Mouse (Mus musculus) lung, postnatal 36 days (tissue): ENCODE measurements around the gene Bach2.

Source experiments
- DNase-seq: peaks from one replicate; pipeline ENCODE4 v3.0.0; 2022; ENCODE audit warnings: mixed read lengths

Gene Bach2

GRCm38 (mm10) chr4:32238366-32238854 lies at the start of gene Bach2:
Gene Bach2, plus strand, starts transcription at chr4:32238804.
- peak; percentile 98 for DNase-seq

- no peak for DNase-seq
Measured at GRCm38 (mm10) chr4:32189416-32190036, 49.1 kb upstream of the Bach2 start.

GRCm38 (mm10) chr4:32190506-32190905 lies 48.1 kb upstream of the Bach2 start:
- DNase-seq, result no peak

- DNase-seq, result peak; percentile 65
Measured at GRCm38 (mm10) chr4:32195945-32196921, 42.4 kb upstream of the Bach2 start.

GRCm38 (mm10) chr4:32198031-32198430 lies 40.6 kb upstream of the Bach2 start:
- DNase-seq, result no peak

GRCm38 (mm10) chr4:32198589-32198988 lies 40.0 kb upstream of the Bach2 start:
- peak; percentile 70 for DNase-seq

GRCm38 (mm10) chr4:32199156-32199555 lies 39.4 kb upstream of the Bach2 start:
- peak; percentile 27 for DNase-seq

GRCm38 (mm10) chr4:32201114-32201513 lies 37.5 kb upstream of the Bach2 start:
- DNase-seq, result no peak

- no peak for DNase-seq
Measured at GRCm38 (mm10) chr4:32202362-32202761, 36.2 kb upstream of the Bach2 start.

- DNase-seq, result no peak
Measured at GRCm38 (mm10) chr4:32204819-32205218, 33.8 kb upstream of the Bach2 start.

GRCm38 (mm10) chr4:32205825-32206224 lies 32.8 kb upstream of the Bach2 start:
- no peak for DNase-seq

- no peak for DNase-seq
Measured at GRCm38 (mm10) chr4:32209995-32210394, 28.6 kb upstream of the Bach2 start.

GRCm38 (mm10) chr4:32210424-32211184 lies 28.0 kb upstream of the Bach2 start:
- DNase-seq, result no peak

GRCm38 (mm10) chr4:32212593-32212992 lies 26.0 kb upstream of the Bach2 start:
- no peak for DNase-seq

- DNase-seq, result no peak
Measured at GRCm38 (mm10) chr4:32216466-32216865, 22.1 kb upstream of the Bach2 start.

- DNase-seq, result no peak
Measured at GRCm38 (mm10) chr4:32217016-32217415, 21.6 kb upstream of the Bach2 start.

GRCm38 (mm10) chr4:32217593-32217992 lies 21.0 kb upstream of the Bach2 start:
- no peak for DNase-seq

GRCm38 (mm10) chr4:32218371-32218770 lies 20.2 kb upstream of the Bach2 start:
- DNase-seq, result no peak

- no peak for DNase-seq
Measured at GRCm38 (mm10) chr4:32219428-32220128, 19.0 kb upstream of the Bach2 start.

- DNase-seq, result no peak
Measured at GRCm38 (mm10) chr4:32220129-32220491, 18.5 kb upstream of the Bach2 start.

- DNase-seq, result no peak
Measured at GRCm38 (mm10) chr4:32220961-32221360, 17.6 kb upstream of the Bach2 start.

GRCm38 (mm10) chr4:32223563-32223962 lies 15.0 kb upstream of the Bach2 start:
- no peak for DNase-seq
